Mouse (Mus musculus) heart, embryonic 10.5 days (tissue): ENCODE results near the gene Draxin. TPM values are rescaled to one million over a fixed set of nuclear protein-coding genes. Genes with fewer than 3 reads are reported as not detected.
A peak's percentile ranks its signal among the peaks of the same experiment; 100 is the strongest.

Experiments used
- DNase-seq: peaks from one replicate; pipeline ENCODE4 v3.0.0-alpha.2; 2017; ENCODE audit warnings: low spot score
- H3K27ac ChIP-seq: fragments of 300-500 bp; sonication (generic); 2 replicates; pipeline ENCODE4 v1.5.1; 2016; ENCODE audit warnings: mild to moderate bottlenecking
- H3K27me3 ChIP-seq: fragments of 300-500 bp; sonication (generic); 2 replicates; pipeline ENCODE4 v1.6.1; 2016; ENCODE audit warnings: mild to moderate bottlenecking; ENCODE audit not compliant: poor library complexity, insufficient read depth, severe bottlenecking
- H3K36me3 ChIP-seq: fragments of 300-500 bp; sonication (generic); 2 replicates; pipeline ENCODE4 v1.6.1; 2016; ENCODE audit warnings: mild to moderate bottlenecking, moderate library complexity
- H3K4me1 ChIP-seq: fragments of 300-500 bp; sonication (generic); 2 replicates; pipeline ENCODE4 v1.6.1; 2016; ENCODE audit warnings: mild to moderate bottlenecking
- H3K4me3 ChIP-seq: fragments of 300-500 bp; sonication (generic); 2 replicates; pipeline ENCODE4 v1.5.1; 2016; ENCODE audit warnings: mild to moderate bottlenecking, moderate library complexity
- H3K9me3 ChIP-seq: fragments of 300-500 bp; sonication (generic); 2 replicates; pipeline ENCODE4 v1.6.1; 2016; ENCODE audit warnings: mild to moderate bottlenecking, moderate library complexity
- WGBS: fragments of 180-500 bp; shearing (Covaris S2); methylation state at CpG from one replicate; pipeline ENCODE4 v1.1.7; 2016; 5-methylcytosine and 5-hydroxymethylcytosine counted together
- polyA plus RNA-seq: library from polyadenylated mRNA; unstranded; fragments of >200 nt; fragmentation: Nextera tagmentation; extraction: Ambion mirVana; gene quantifications from 2 replicates; pipeline ENCODE4 v1.2.1, GENCODE M21; 2016

The Draxin gene
- polyA plus RNA-seq, 1 experiment from 2014 or later: 0.48 TPM

- peaks cover 32% of the 10 kb centered on the region for H3K4me1 ChIP-seq
- H3K27ac ChIP-seq: 0 out of 2 replicates have a peak overlapping the region, but pooled peaks have one; percentile 0
- no peak overlapping the region for H3K4me3 ChIP-seq
- 61% methylated on average over 9 of the region's 9 CpGs for WGBS
- no peaks in the 10 kb centered on the region for H3K9me3 ChIP-seq
- no peak for DNase-seq
- no peaks in the 10 kb centered on the region for H3K36me3 ChIP-seq
- H3K27me3 ChIP-seq: peaks cover 19% of the 10 kb centered on the region; the same call in 1 of the 2 replicates
Measured at GRCm38 (mm10) chr4:148066401-148066744, 64.1 kb downstream of the Draxin start.

- DNase-seq: no peak
- WGBS: 50% methylated on average over 6 of the region's 6 CpGs
- H3K36me3 ChIP-seq: no peaks in the 10 kb centered on the region
- H3K27me3 ChIP-seq: peaks cover 16% of the 10 kb centered on the region; the same call in 1 of the 2 replicates
- H3K27ac ChIP-seq: 0 out of 2 replicates have a peak overlapping the region, but pooled peaks have one; percentile 0
- peaks cover 29% of the 10 kb centered on the region for H3K4me1 ChIP-seq
- no peak overlapping the region for H3K4me3 ChIP-seq
- no peaks in the 10 kb centered on the region for H3K9me3 ChIP-seq
Measured at GRCm38 (mm10) chr4:148065702-148066400, 64.6 kb downstream of the Draxin start.

- peaks cover 11% of the 10 kb centered on the region; the same call in 1 of the 2 replicates for H3K27me3 ChIP-seq
- no peak overlapping the region for H3K27ac ChIP-seq
- WGBS: 87% methylated on average over 9 of the region's 9 CpGs
- no peak overlapping the region for H3K4me3 ChIP-seq
- H3K4me1 ChIP-seq: peaks cover 25% of the 10 kb centered on the region
- H3K36me3 ChIP-seq: peaks cover 30% of the 10 kb centered on the region
- DNase-seq: no peak
- H3K9me3 ChIP-seq: no peaks in the 10 kb centered on the region
Measured at GRCm38 (mm10) chr4:148061086-148061480, 69.4 kb downstream of the Draxin start.

GRCm38 (mm10) chr4:148060120-148061085, 70.1 kb downstream of the Draxin start:
- Histone ChIP-seq H3K9me3 (no peaks in the 10 kb centered on the region), H3K36me3 (peaks cover 37% of the 10 kb centered on the region), H3K4me1 (peaks cover 20% of the 10 kb centered on the region), H3K4me3 (no peak overlapping the region), H3K27me3 (peaks cover 10% of the 10 kb centered on the region; the same call in 1 of the 2 replicates), H3K27ac (no peak overlapping the region; the same call in 1 of the 2 replicates)
- 50% methylated on average over 13 of the region's 13 CpGs for WGBS
- DNase-seq: no peak

GRCm38 (mm10) chr4:148058993-148059392, 71.5 kb downstream of the Draxin start:
- no peak overlapping the region for H3K4me3 ChIP-seq
- no peak for DNase-seq
- H3K36me3 ChIP-seq: peaks cover 50% of the 10 kb centered on the region
- peaks cover 11% of the 10 kb centered on the region for H3K4me1 ChIP-seq
- H3K27me3 ChIP-seq: no peaks in the 10 kb centered on the region
- 90% methylated on average over 6 of the region's 6 CpGs for WGBS
- H3K27ac ChIP-seq: no peak overlapping the region
- no peaks in the 10 kb centered on the region for H3K9me3 ChIP-seq

GRCm38 (mm10) chr4:148058218-148058819, 72.2 kb downstream of the Draxin start:
- H3K27ac ChIP-seq: no peak overlapping the region
- peaks cover 57% of the 10 kb centered on the region for H3K36me3 ChIP-seq
- H3K4me3 ChIP-seq: no peak overlapping the region
- 90% methylated on average over 9 of the region's 9 CpGs for WGBS
- peaks cover 10% of the 10 kb centered on the region for H3K4me1 ChIP-seq
- H3K27me3 ChIP-seq: no peaks in the 10 kb centered on the region
- no peaks in the 10 kb centered on the region for H3K9me3 ChIP-seq
- DNase-seq: no peak

GRCm38 (mm10) chr4:148057661-148058209, 72.8 kb downstream of the Draxin start:
- no peak for DNase-seq
- Histone ChIP-seq H3K9me3 (no peaks in the 10 kb centered on the region), H3K4me1 (peaks cover 10% of the 10 kb centered on the region), H3K4me3 (no peak overlapping the region), H3K36me3 (peaks cover 63% of the 10 kb centered on the region), H3K27me3 (no peaks in the 10 kb centered on the region), H3K27ac (no peak overlapping the region)
- WGBS: 72% methylated on average over 5 of the region's 5 CpGs

- 86% methylated on average over 4 of the region's 4 CpGs for WGBS
- no peaks in the 10 kb centered on the region for H3K9me3 ChIP-seq
- peaks cover 72% of the 10 kb centered on the region for H3K36me3 ChIP-seq
- no peak for DNase-seq
- H3K4me1 ChIP-seq: peaks cover 10% of the 10 kb centered on the region
- no peaks in the 10 kb centered on the region for H3K27me3 ChIP-seq
- no peak overlapping the region for H3K27ac ChIP-seq
- H3K4me3 ChIP-seq: no peak overlapping the region
Measured at GRCm38 (mm10) chr4:148056801-148057200, 73.7 kb downstream of the Draxin start.

GRCm38 (mm10) chr4:148056246-148056645, 74.3 kb downstream of the Draxin start:
- DNase-seq: no peak
- 86% methylated on average over 7 of the region's 7 CpGs for WGBS
- Histone ChIP-seq H3K27me3 (no peaks in the 10 kb centered on the region), H3K4me3 (no peak overlapping the region), H3K27ac (no peak overlapping the region), H3K4me1 (peaks cover 10% of the 10 kb centered on the region), H3K9me3 (no peaks in the 10 kb centered on the region), H3K36me3 (peaks cover 78% of the 10 kb centered on the region)

- H3K4me1 ChIP-seq: peaks cover 2% of the 10 kb centered on the region
- no peaks in the 10 kb centered on the region for H3K9me3 ChIP-seq
- no peak overlapping the region for H3K27ac ChIP-seq
- peaks cover 89% of the 10 kb centered on the region for H3K36me3 ChIP-seq
- H3K27me3 ChIP-seq: no peaks in the 10 kb centered on the region
- H3K4me3 ChIP-seq: no peak overlapping the region
- WGBS: 93% methylated on average over 21 of the region's 21 CpGs
- DNase-seq: no peak
Measured at GRCm38 (mm10) chr4:148054961-148055695, 75.4 kb downstream of the Draxin start.

GRCm38 (mm10) chr4:148053417-148053920, 77.0 kb downstream of the Draxin start:
- Histone ChIP-seq H3K36me3 (peaks cover 99% of the 10 kb centered on the region), H3K4me3 (no peak overlapping the region), H3K9me3 (no peaks in the 10 kb centered on the region), H3K27me3 (no peaks in the 10 kb centered on the region), H3K27ac (no peak overlapping the region), H3K4me1 (no peaks in the 10 kb centered on the region)
- WGBS: 92% methylated on average over 12 of the region's 12 CpGs
- no peak for DNase-seq

- Histone ChIP-seq H3K4me3 (no peak overlapping the region), H3K27me3 (no peaks in the 10 kb centered on the region), H3K4me1 (no peaks in the 10 kb centered on the region), H3K36me3 (peaks cover 99% of the 10 kb centered on the region), H3K9me3 (no peaks in the 10 kb centered on the region), H3K27ac (no peak overlapping the region)
- 75% methylated on average over 2 of the region's 2 CpGs for WGBS
- DNase-seq: no peak
Measured at GRCm38 (mm10) chr4:148052976-148053375, 77.5 kb downstream of the Draxin start.
